Mouse (Mus musculus) macrophage (primary cell): ENCODE data around the gene Ltbp4. TPM values are rescaled to one million over a fixed set of nuclear protein-coding genes. Genes with fewer than 3 reads are reported as not detected.
A peak's percentile ranks its signal among the peaks of the same experiment; 100 is the strongest.

Source experiments
- H3K27ac ChIP-seq: fragments of 350-480 bp; formaldehyde crosslinking; 2 replicates; pipeline ENCODE4 v1.9.0; 2021
- H3K36me3 ChIP-seq: fragments of 350-480 bp; formaldehyde crosslinking; 2 replicates; pipeline ENCODE4 v1.9.0; 2021; ENCODE audit errors: inconsistent target
- H3K4me3 ChIP-seq: fragments of 350-480 bp; formaldehyde crosslinking; 2 replicates; pipeline ENCODE4 v1.9.0; 2021; ENCODE audit errors: inconsistent target
- H3K79me2 ChIP-seq: fragments of 350-480 bp; formaldehyde crosslinking; 2 replicates; pipeline ENCODE4 v1.9.0; 2021; ENCODE audit errors: inconsistent target
- WGBS: methylation state at CpG from one replicate; pipeline ENCODE4 v1.1.7; 2026; ENCODE audit warnings: inconsistent platforms; ENCODE audit not compliant: missing documents; 5-methylcytosine and 5-hydroxymethylcytosine counted together
- polyA plus RNA-seq: library from polyadenylated mRNA; stranded (reverse); fragments of 250-400 nt; gene quantifications from 3 replicates; pipeline ENCODE4 v1.2.4, GENCODE M21; 2018; ENCODE audit warnings: inconsistent platforms

The Ltbp4 gene
- polyA plus RNA-seq, 1 experiment from 2014 or later = not detected

DNA sequence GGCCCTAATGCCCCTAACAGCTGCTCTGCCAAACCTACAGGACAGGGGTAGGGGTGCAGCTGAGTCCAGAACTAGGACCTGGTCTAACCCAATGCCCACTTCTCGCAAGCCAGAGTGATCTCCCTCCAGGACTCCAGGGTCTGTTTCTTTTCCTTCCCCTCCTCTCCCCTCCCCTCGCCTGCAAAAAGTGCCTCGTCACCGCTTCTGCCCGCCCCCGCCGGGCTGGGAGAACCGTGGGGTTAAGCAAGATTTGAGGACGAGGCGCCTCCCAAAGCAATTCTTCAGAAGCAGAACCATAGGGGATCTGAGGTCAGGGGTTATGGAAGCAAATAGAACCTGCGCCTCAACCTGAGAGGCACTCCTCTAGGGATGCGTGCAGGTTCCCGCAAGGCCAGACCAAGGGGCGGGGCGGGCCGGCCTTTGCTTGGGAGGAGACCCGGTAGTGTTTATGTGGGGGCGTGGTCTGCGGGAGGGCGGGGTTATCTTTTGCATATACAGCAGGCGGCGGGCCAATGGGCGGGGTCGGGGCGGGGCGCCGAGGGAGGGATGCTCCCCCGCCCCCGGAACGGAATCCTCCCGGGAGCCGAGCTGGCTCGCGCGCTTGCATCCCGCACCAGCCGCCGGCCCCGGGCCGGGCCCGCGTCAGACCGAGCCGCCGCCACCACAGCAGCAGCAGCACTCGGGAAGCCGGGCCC lies 79.1 kb downstream of the Ltbp4 start, which contains the start of gene Numbl:
Gene Numbl (plus strand): TSS at position 229 of the 695 bp plus-strand sequence.
- peaks cover 13% of the 10 kb centered on the region for H3K36me3 ChIP-seq
- peak within 1 kb of the TSS; percentile 59 for H3K27ac ChIP-seq
- H3K4me3 ChIP-seq = peak within 1 kb of the TSS; percentile 41
- no peaks in the 10 kb centered on the region for H3K79me2 ChIP-seq
- WGBS = 1% methylated on average over 46 of the region's 47 CpGs

GRCm38 (mm10) chr7:27257852-27258204 lies 79.7 kb downstream of the Ltbp4 start:
- Histone ChIP-seq H3K27ac (peak overlapping the region; percentile 59), H3K36me3 (peaks cover 18% of the 10 kb centered on the region), H3K4me3 (peak overlapping the region; percentile 41; the same call in 1 of the 2 replicates), H3K79me2 (no peaks in the 10 kb centered on the region)
- WGBS = 46% methylated on average over 3 of the region's 6 CpGs

DNA sequence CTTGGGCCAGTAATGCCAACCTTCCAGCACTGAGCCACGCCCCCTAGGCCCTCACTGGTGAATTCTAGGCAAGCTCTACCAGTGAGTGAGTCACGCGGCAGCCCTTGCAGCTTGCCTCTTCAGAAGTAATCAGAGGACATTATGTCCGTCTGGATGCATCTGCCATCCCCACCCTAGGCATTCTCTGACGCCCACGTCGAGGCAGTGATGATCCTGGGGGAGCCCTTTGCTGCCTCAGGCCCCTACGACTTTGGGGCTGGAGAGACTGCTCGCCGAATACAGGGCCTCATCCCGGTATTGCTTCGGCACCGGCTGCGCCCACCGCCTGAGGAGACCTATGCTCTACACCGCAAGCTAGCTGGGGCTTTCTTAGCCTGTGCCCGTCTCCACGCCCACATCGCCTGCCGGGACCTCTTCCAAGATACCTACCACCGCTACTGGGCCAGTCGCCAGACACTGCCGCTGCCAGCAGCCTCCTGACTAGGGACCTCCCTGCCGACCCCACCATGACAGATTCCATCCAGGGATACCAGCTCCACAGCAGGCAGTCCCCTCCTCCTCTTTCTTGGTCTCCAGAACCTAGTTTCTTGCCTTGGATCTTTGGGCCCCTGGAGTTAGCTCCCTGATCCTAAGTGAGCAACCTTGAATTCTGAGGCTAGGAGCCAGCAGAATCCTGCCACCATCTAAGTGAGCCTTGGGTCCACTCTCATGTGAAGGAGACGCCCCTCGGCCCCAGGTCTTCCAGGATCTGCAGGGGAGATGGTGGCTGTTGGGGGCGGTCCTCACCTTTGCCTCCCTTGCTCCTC lies 80.2 kb downstream of the Ltbp4 start:
- H3K79me2 ChIP-seq = no peaks in the 10 kb centered on the region
- 60% methylated on average over 24 of the region's 27 CpGs for WGBS
- H3K36me3 ChIP-seq = peaks cover 22% of the 10 kb centered on the region
- no peak overlapping the region for H3K4me3 ChIP-seq
- no peak overlapping the region for H3K27ac ChIP-seq

- no peak overlapping the region for H3K4me3 ChIP-seq
- H3K27ac ChIP-seq = no peak overlapping the region
- no peaks in the 10 kb centered on the region for H3K79me2 ChIP-seq
- H3K36me3 ChIP-seq = peaks cover 31% of the 10 kb centered on the region
- WGBS = 92% methylated on average over 3 of the region's 3 CpGs
Observed at GRCm38 (mm10) chr7:27255721-27256120, 81.8 kb downstream of the Ltbp4 start.

Other genes with a start within 250 kb of the Ltbp4 start
- not detected in 3 replicates for gene Cyp2f2, start 217.8 kb downstream of the Ltbp4 start, polyA plus RNA-seq
- gene Cyp2t4, start 184.0 kb downstream of the Ltbp4 start, polyA plus RNA-seq = not detected in 3 replicates
- gene Egln2, start 170.9 kb downstream of the Ltbp4 start, polyA plus RNA-seq = 31.1 to 40.6 TPM (median 35.8 TPM) in 3 replicates
- gene Rab4b, start 158.8 kb downstream of the Ltbp4 start, polyA plus RNA-seq = 38.2 to 73.8 TPM (median 68.8 TPM) in 3 replicates
- not detected in 3 replicates for gene Gm21983, start 156.6 kb downstream of the Ltbp4 start, polyA plus RNA-seq
- not detected in 3 replicates for gene Mia, start 156.5 kb downstream of the Ltbp4 start, polyA plus RNA-seq
- gene BC024978, start 141.9 kb downstream of the Ltbp4 start, polyA plus RNA-seq = 5.6 to 8.4 TPM (median 6.5 TPM) in 3 replicates
- 56.0 to 80.4 TPM (median 77.1 TPM) in 3 replicates for gene Snrpa, start 141.4 kb downstream of the Ltbp4 start, polyA plus RNA-seq
- 4.0 to 6.8 TPM (median 6.2 TPM) in 3 replicates for gene Itpkc, start 109.0 kb downstream of the Ltbp4 start, polyA plus RNA-seq
- gene Coq8b, start 104.7 kb downstream of the Ltbp4 start, polyA plus RNA-seq = 15.6 to 17.3 TPM (median 16.0 TPM) in 3 replicates
- gene Numbl, start 79.3 kb downstream of the Ltbp4 start, polyA plus RNA-seq = 2.0 to 3.1 TPM (median 2.4 TPM) in 3 replicates
- 21.9 to 44.4 TPM (median 32.6 TPM) in 3 replicates for gene Shkbp1, start 18.3 kb upstream of the Ltbp4 start, polyA plus RNA-seq
- 0.64 to 1.2 TPM in 2 of 3 replicates, not detected in the other for gene Gm20479, start 19.7 kb upstream of the Ltbp4 start, polyA plus RNA-seq
- 0.04 to 0.22 TPM (median 0.16 TPM) in 3 replicates for gene Sptbn4, start 110.0 kb upstream of the Ltbp4 start, polyA plus RNA-seq
- 251 to 318 TPM (median 262 TPM) in 3 replicates for gene Blvrb, start 110.3 kb upstream of the Ltbp4 start, polyA plus RNA-seq
- 9.9 to 24.4 TPM (median 12.1 TPM) in 3 replicates for gene Sertad3, start 136.1 kb upstream of the Ltbp4 start, polyA plus RNA-seq
- 16.5 to 37.7 TPM (median 28.9 TPM) in 3 replicates for gene Sertad1, start 149.2 kb upstream of the Ltbp4 start, polyA plus RNA-seq
- gene Prx, start 161.6 kb upstream of the Ltbp4 start, polyA plus RNA-seq = 0.20 to 0.30 TPM (median 0.22 TPM) in 3 replicates
- gene Hipk4, start 185.6 kb upstream of the Ltbp4 start, polyA plus RNA-seq = 0.04 TPM in 1 of 3 replicates, not detected in the others
- 1,098 to 2,092 TPM (median 1,493 TPM) in 3 replicates for gene Pld3, start 215.5 kb upstream of the Ltbp4 start, polyA plus RNA-seq
- 71.9 to 183 TPM (median 75.3 TPM) in 3 replicates for gene 2310022A10Rik, start 215.5 kb upstream of the Ltbp4 start, polyA plus RNA-seq